Mouse (Mus musculus) CH12.LX (cell line): ENCODE data around the gene Sptbn4.

Source experiments
- CHD1 ChIP-seq: IDR thresholded peaks from 2 replicates; pipeline ENCODE4 v1.6.1; 2012; ENCODE audit warnings: low read depth, low read length, improper control_type of control experiment, inconsistent platforms
- CHD2 ChIP-seq: IDR thresholded peaks from 2 replicates; pipeline ENCODE4 v1.6.1; 2011; ENCODE audit warnings: low read length, improper control_type of control experiment
- CTCF ChIP-seq, 2 experiments: IDR thresholded peaks in 1 of 2; conservative IDR thresholded peaks in 1 of 2; 2 replicates each; pipeline ENCODE4 v1.5.1; 2011 to 2012; ENCODE audit warnings: low read depth in 2 of 2, low read length in 2 of 2, improper control_type of control experiment in 1 of 2, inconsistent platforms in 1 of 2, mild to moderate bottlenecking in 1 of 2, moderate library complexity in 1 of 2
- HCFC1 ChIP-seq: IDR thresholded peaks from 2 replicates; pipeline ENCODE4 v1.6.1; 2012; ENCODE audit warnings: low read depth, mild to moderate bottlenecking, inconsistent platforms, low read length, improper control_type of control experiment
- IRF4 ChIP-seq: IDR thresholded peaks from 2 replicates; pipeline ENCODE4 v1.6.1; 2014; ENCODE audit warnings: low read depth, mild to moderate bottlenecking, inconsistent platforms, low read length, improper control_type of control experiment
- MAZ ChIP-seq: IDR thresholded peaks from 2 replicates; pipeline ENCODE4 v1.6.1; 2012; ENCODE audit warnings: low read depth, mild to moderate bottlenecking, inconsistent platforms, low read length, improper control_type of control experiment, moderate library complexity
- NRF1 ChIP-seq: IDR thresholded peaks from 2 replicates; pipeline ENCODE4 v1.6.1; 2014; ENCODE audit warnings: low read depth, mild to moderate bottlenecking, inconsistent platforms, low read length, improper control_type of control experiment, moderate library complexity
- POLR2A ChIP-seq: IDR thresholded peaks from 2 replicates; pipeline ENCODE4 v1.6.1; 2011; ENCODE audit warnings: low read depth, mild to moderate bottlenecking, improper control_type of control experiment, low read length

DNA sequence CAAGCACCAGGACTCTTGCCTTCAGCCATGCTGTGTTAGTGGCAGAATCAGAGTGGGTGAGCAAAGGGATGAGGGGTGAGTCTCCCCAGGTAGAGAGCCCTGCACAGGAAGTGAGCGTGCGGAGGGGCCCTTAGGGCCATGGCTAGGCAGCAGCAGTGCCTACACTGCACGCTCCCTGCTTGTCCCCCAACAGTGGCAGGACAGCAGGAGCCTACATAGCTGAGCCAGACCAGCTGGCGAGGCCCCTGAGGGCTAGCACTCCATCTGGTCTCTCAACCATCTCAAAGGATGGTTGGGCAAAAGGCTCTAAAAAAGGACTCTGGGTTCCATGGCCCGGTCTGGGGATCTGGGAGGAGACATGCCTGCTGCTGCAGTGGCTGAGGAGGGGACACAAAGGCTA, 63.4 kb downstream of the Sptbn4 start:
- TF ChIP-seq CHD2 = no peak
- TF ChIP-seq NRF1 = no peak
- no peak for TF ChIP-seq IRF4
- TF ChIP-seq POLR2A = no peak
- TF ChIP-seq HCFC1 = no peak
- no peak for TF ChIP-seq MAZ
- TF ChIP-seq CTCF (conservative IDR thresholded peaks at IDR 0.05 in 1 of 2, IDR thresholded peaks at IDR 0.05 in 1 of 2; ENCODE audit: low read depth in 2 of 2, low read length in 2 of 2) = no peak
- TF ChIP-seq CHD1 = no peak
